Mouse (Mus musculus) limb, embryonic 14.5 days (tissue): Measurements from ENCODE around the gene Ess2. TPM values are rescaled to one million over a fixed set of nuclear protein-coding genes. Genes with fewer than 3 reads are reported as not detected.
A peak's percentile ranks its signal among the peaks of the same experiment; 100 is the strongest.

Experiments
- ATAC-seq: fragments of 200-750 bp; cut with Nextera tagmentation; 2 replicates; pipeline ENCODE4 v1.8.0; 2017; ENCODE audit warnings: low read depth, moderate number of reproducible peaks, moderate TSS enrichment; ENCODE audit not compliant: low FRiP score
- DNase-seq: peaks from one replicate; pipeline ENCODE4 v3.0.0-alpha.2; 2015; ENCODE audit warnings: low spot score
- H3K27ac ChIP-seq: fragments of 300-500 bp; sonication (generic); replicated peaks from 2 replicates; pipeline ENCODE4 v1.5.1; 2014; ENCODE audit warnings: low read depth, mild to moderate bottlenecking, low read length, moderate library complexity, mixed read lengths
- H3K27me3 ChIP-seq: fragments of 300-500 bp; sonication (generic); 2 replicates; pipeline ENCODE4 v1.6.1; 2014; ENCODE audit warnings: low read length, mixed read lengths; ENCODE audit not compliant: control insufficient read depth, insufficient read depth
- H3K36me3 ChIP-seq: fragments of 300-500 bp; sonication (generic); 2 replicates; pipeline ENCODE4 v1.6.1; 2014; ENCODE audit warnings: mild to moderate bottlenecking, low read length, moderate library complexity, mixed read lengths; ENCODE audit not compliant: control insufficient read depth, insufficient read depth
- H3K4me1 ChIP-seq: fragments of 300-500 bp; sonication (generic); 2 replicates; pipeline ENCODE4 v1.6.1; 2014; ENCODE audit warnings: antibody characterized with exemption, low read length, mixed read lengths; ENCODE audit not compliant: control insufficient read depth, insufficient read depth
- H3K4me2 ChIP-seq: fragments of 300-500 bp; sonication (generic); replicated peaks from 2 replicates; pipeline ENCODE4 v1.6.1; 2014; ENCODE audit warnings: low read depth, mild to moderate bottlenecking, low read length, moderate library complexity; ENCODE audit not compliant: severe bottlenecking
- H3K4me3 ChIP-seq: fragments of 300-500 bp; sonication (generic); replicated peaks from 2 replicates; pipeline ENCODE4 v1.5.1; 2014; ENCODE audit warnings: low read length
- H3K9ac ChIP-seq: fragments of 300-500 bp; sonication (generic); 2 replicates; pipeline ENCODE4 v1.6.1; 2014; ENCODE audit warnings: mild to moderate bottlenecking, low read depth, low read length, moderate library complexity; ENCODE audit not compliant: severe bottlenecking
- H3K9me3 ChIP-seq: fragments of 300-500 bp; sonication (generic); 2 replicates; pipeline ENCODE4 v1.6.1; 2016; ENCODE audit warnings: low read length; ENCODE audit not compliant: control insufficient read depth
- POLR2A ChIP-seq: fragments of 200-500 bp; IDR thresholded peaks from 2 replicates; pipeline ENCODE4 v1.8.0; 2012; ENCODE audit warnings: inconsistent platforms, mild to moderate bottlenecking, moderate library complexity, borderline replicate concordance; ENCODE audit not compliant: insufficient read depth, insufficient read length; ENCODE audit errors: extremely low read depth
- WGBS: fragments of 180-500 bp; shearing (Covaris S2); extraction: QIAGEN DNeasy Blood & Tissue Kit; methylation state at CpG from one replicate; pipeline ENCODE4 v1.1.7; 2014; 5-methylcytosine and 5-hydroxymethylcytosine counted together
- polyA plus RNA-seq, 2 experiments: library from polyadenylated mRNA; depleted of rRNA in 1 of 2; stranded (reverse) in 1 of 2; unstranded in 1 of 2; fragments of >200 nt; fragmentation: Nextera tagmentation in 1 of 2; extraction: Ambion mirVana in 1 of 2; gene quantifications; 2 replicates each; pipeline versions ENCODE4 v1.2.1 to v1.2.3; 2012 to 2014

The Ess2 gene
- polyA plus RNA-seq, 2 experiments = 33.5 to 38.7 TPM

DNA sequence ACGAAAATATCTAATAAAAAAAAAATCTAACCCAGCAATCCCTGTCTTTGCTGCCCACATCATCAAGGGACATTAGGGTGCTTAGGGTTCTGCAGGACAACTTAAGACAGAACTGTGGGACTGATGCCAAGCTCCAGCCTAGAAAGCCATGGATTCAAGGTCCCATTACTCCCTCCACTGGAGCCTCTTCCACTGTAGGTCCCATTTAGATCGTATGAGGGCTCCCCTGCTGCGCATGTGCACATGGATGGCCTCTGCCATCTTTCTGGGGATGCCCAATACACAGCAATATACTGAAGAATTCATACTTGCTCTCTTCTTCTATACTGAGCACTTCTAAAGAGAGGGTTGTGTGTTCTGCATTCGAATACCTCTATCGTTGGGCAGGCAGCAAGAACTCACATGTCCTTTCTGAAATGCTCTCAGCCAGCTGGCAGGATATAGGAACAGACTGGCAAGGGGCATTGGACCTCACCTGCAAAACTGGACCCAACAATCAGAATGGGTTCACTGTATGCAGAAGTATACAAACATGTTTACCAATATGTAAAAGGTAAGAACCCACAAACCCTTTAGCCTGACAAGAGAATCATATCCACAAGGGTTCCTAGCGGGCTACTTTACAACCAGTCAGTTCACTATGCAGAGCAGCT, 21.3 kb downstream of the Ess2 start:
- TF ChIP-seq POLR2A = no peak
- H3K27ac ChIP-seq = no peak overlapping the region
- H3K4me1 ChIP-seq = peaks cover 17% of the 10 kb centered on the region
- 78% methylated on average over 6 of the region's 6 CpGs for WGBS
- no peak for ATAC-seq
- H3K4me3 ChIP-seq = peak overlapping the region; percentile 98
- peak overlapping the region; percentile 83 for H3K4me2 ChIP-seq
- no peaks in the 10 kb centered on the region for H3K27me3 ChIP-seq
- H3K9me3 ChIP-seq = no peaks in the 10 kb centered on the region
- peaks cover 5% of the 10 kb centered on the region; the same call in 1 of the 2 replicates for H3K36me3 ChIP-seq
- DNase-seq = no peak
- 0 out of 2 replicates have a peak overlapping the region, but pooled peaks have one; percentile 99 for H3K9ac ChIP-seq

DNA sequence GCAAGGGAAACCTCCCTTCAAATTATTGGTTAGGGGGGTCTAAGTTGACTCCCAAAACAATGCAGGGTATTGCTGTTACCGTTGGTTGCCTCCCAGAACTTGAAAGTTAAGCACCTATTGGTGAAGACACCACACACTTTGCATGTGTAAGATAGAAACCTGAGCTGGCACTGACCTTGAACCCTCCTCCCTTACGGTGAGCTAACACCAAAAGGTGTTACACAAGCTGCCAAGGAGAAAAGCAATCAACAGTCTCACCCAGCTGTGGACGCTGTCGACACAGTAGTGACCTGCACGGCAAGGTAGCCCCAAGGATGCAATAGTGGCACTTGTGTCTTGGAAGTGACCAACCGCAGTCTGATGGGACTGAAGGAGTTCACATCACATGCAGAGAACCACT, 27.0 kb downstream of the Ess2 start:
- H3K27ac ChIP-seq = no peak overlapping the region
- H3K9me3 ChIP-seq = no peaks in the 10 kb centered on the region
- ATAC-seq (no peak), DNase-seq (no peak)
- no peak overlapping the region for H3K4me3 ChIP-seq
- 75% methylated on average over 6 of the region's 6 CpGs for WGBS
- peaks cover 17% of the 10 kb centered on the region; the same call in 1 of the 2 replicates for H3K36me3 ChIP-seq
- no peak for TF ChIP-seq POLR2A
- H3K9ac ChIP-seq = no peak overlapping the region
- no peak overlapping the region for H3K4me2 ChIP-seq
- H3K27me3 ChIP-seq = no peaks in the 10 kb centered on the region
- H3K4me1 ChIP-seq = no peaks in the 10 kb centered on the region

DNA sequence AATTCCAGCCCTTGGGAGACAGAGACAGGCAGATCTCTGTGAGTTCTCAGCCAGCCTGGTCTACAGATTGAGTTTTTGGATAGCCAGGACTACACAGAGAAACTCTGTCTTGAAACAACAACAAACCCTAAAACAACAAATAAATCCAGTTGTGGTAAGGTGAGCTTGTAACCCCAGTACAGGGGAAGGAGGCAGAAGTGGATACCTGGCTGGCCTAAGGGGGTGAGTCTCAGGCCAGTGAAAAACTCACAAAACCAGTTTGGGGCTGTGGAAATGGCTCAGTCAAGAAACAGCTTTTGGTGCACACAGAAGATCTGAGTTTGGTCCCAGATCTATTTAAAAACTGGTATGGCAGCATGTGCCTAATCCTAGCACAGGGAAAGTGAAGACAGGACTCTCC, 29.0 kb downstream of the Ess2 start:
- Histone ChIP-seq H3K4me2 (no peak overlapping the region), H3K36me3 (peaks cover 21% of the 10 kb centered on the region; the same call in 1 of the 2 replicates), H3K27ac (no peak overlapping the region), H3K9ac (no peak overlapping the region), H3K27me3 (no peaks in the 10 kb centered on the region), H3K4me3 (no peak overlapping the region), H3K4me1 (no peaks in the 10 kb centered on the region), H3K9me3 (no peaks in the 10 kb centered on the region)
- DNase-seq = no peak
- no peak for TF ChIP-seq POLR2A
- no peak for ATAC-seq

DNA sequence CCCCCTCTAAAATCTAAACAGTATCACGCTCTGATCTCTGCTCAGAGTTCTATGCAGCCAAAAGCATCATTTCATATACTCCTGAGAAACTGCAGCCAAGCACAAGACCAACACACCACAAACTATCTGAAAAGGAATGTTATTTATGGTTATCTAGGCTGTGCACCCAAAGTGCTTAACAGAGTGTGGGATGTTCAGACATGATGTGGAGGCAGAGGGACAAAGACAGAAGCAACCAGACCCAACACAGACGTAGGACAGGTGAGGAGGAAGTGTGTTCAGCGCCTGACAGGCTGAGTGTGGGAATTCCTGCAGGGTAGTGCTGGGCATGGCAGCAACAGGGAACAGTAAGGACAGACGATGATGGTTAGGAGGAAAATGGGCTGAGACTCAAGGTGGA, 31.6 kb downstream of the Ess2 start:
- H3K4me1 ChIP-seq = no peaks in the 10 kb centered on the region
- no peak overlapping the region for H3K27ac ChIP-seq
- H3K27me3 ChIP-seq = no peaks in the 10 kb centered on the region
- H3K9me3 ChIP-seq = no peaks in the 10 kb centered on the region
- TF ChIP-seq POLR2A = no peak
- 92% methylated on average over 4 of the region's 4 CpGs for WGBS
- no peak overlapping the region for H3K4me2 ChIP-seq
- ATAC-seq (no peak), DNase-seq (no peak)
- H3K4me3 ChIP-seq = no peak overlapping the region
- peaks cover 20% of the 10 kb centered on the region; the same call in 1 of the 2 replicates for H3K36me3 ChIP-seq
- no peak overlapping the region for H3K9ac ChIP-seq

DNA sequence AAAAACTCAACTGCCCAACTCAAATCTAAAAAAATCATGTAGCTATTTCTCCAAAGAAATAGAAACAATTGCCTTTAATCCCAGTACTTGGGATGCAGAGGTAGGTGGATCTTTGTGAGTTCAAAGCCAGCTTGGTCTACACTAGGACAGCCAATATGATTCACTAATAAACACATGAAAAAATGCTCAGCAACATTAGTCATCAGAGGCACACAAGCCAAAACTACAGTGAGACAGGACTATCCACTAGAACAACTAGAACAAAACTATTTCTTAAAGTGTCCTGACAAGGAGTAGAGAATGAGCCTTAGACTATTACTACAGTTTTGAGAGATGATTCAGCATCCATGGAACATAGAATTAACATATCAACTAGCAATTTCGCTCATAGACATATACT, 35.1 kb downstream of the Ess2 start:
- no peak overlapping the region for H3K27ac ChIP-seq
- no peak overlapping the region for H3K9ac ChIP-seq
- H3K27me3 ChIP-seq = no peaks in the 10 kb centered on the region
- no peak for TF ChIP-seq POLR2A
- 95% methylated on average over 1 of the region's 1 CpGs for WGBS
- H3K36me3 ChIP-seq = peaks cover 23% of the 10 kb centered on the region
- ATAC-seq (no peak), DNase-seq (no peak)
- H3K4me3 ChIP-seq = no peak overlapping the region
- no peak overlapping the region for H3K4me2 ChIP-seq
- no peaks in the 10 kb centered on the region for H3K4me1 ChIP-seq
- H3K9me3 ChIP-seq = no peaks in the 10 kb centered on the region
